Mouse (Mus musculus) right cerebral cortex, postnatal 36 days (tissue): ENCODE data around the gene Gm3045.

Source experiments
- DNase-seq, 2 experiments: peaks; one replicate each; pipeline ENCODE4 v3.0.0; 2022; ENCODE audit warnings: low spot score in 2 of 2, mixed read lengths in 1 of 2

The Gm3045 gene

GRCm38 (mm10) chr13:56426365-56426764, at the start of gene Gm3045:
Gene Gm3045 (plus strand): TSS chr13:56426594.
- no peak for DNase-seq

GRCm38 (mm10) chr13:56380855-56381685, 45.3 kb upstream of the Gm3045 start:
- DNase-seq: no peak

GRCm38 (mm10) chr13:56383406-56383805, 43.0 kb upstream of the Gm3045 start:
- DNase-seq: no peak

- peak; percentile 9 to 12 for DNase-seq
Measured at GRCm38 (mm10) chr13:56386411-56386810, 40.0 kb upstream of the Gm3045 start.

GRCm38 (mm10) chr13:56387374-56387773, 39.0 kb upstream of the Gm3045 start:
- DNase-seq: no peak

- no peak for DNase-seq
Measured at GRCm38 (mm10) chr13:56388042-56388441, 38.4 kb upstream of the Gm3045 start.

- DNase-seq: no peak
Measured at GRCm38 (mm10) chr13:56397572-56397971, 28.8 kb upstream of the Gm3045 start.

- DNase-seq: no peak
Measured at GRCm38 (mm10) chr13:56401186-56401585, 25.2 kb upstream of the Gm3045 start.

GRCm38 (mm10) chr13:56403381-56404086, 22.9 kb upstream of the Gm3045 start:
- no peak for DNase-seq

- DNase-seq: no peak
Measured at GRCm38 (mm10) chr13:56404511-56405140, 21.8 kb upstream of the Gm3045 start.

- no peak for DNase-seq
Measured at GRCm38 (mm10) chr13:56412286-56412873, 14.0 kb upstream of the Gm3045 start.

GRCm38 (mm10) chr13:56418685-56419483, 7.5 kb upstream of the Gm3045 start:
- no peak for DNase-seq

GRCm38 (mm10) chr13:56419538-56419937, 6.9 kb upstream of the Gm3045 start:
- DNase-seq: no peak

GRCm38 (mm10) chr13:56422072-56422723, 4.2 kb upstream of the Gm3045 start:
- peak; percentile 31 to 45 for DNase-seq

GRCm38 (mm10) chr13:56425931-56426330, 463 bp upstream of the Gm3045 start:
- DNase-seq: no peak

- DNase-seq: peak; percentile 31 to 49
Measured at GRCm38 (mm10) chr13:56428724-56429500, 2.5 kb downstream of the Gm3045 start.

- DNase-seq: no peak
Measured at GRCm38 (mm10) chr13:56432496-56432895, 6.1 kb downstream of the Gm3045 start.

- DNase-seq: peak; percentile 16 to 53
Measured at GRCm38 (mm10) chr13:56433466-56433865, 7.1 kb downstream of the Gm3045 start.

- no peak for DNase-seq
Measured at GRCm38 (mm10) chr13:56434311-56434751, 7.9 kb downstream of the Gm3045 start.
